Mouse (Mus musculus) neutrophil, adult 65 days (primary cell): ENCODE measurements around the gene Gm20908. TPM values are rescaled to one million over a fixed set of nuclear protein-coding genes. Genes with fewer than 3 reads are reported as not detected.

ENCODE experiments used
- total RNA-seq: library from RNA; stranded (reverse); gene quantifications from 2 replicates; pipeline ENCODE4 v1.2.4, GENCODE M21; 2023

Gm20908 gene
- not detected in 2 replicates for total RNA-seq

DNA sequence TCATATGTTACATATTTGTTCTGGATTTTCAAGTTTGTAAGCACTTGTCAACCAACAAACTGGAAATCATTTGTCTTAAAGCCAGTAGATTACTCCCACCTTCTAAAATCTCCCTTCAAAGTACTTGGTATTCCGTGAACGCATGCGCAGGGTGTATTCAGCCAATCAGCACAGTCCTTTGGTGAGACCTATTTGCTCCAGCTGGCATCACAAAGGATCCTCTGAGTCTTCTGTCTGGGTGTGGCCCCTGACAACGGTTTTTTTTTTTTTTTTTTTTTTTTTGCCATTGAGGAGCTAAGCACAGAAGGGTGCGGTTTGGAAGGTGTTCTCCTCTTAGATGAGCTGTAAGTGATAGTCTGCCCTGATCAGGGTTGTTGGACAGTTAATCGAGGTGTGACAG is at the start of gene Gm20908:
Gene Gm20908 (plus strand): TSS at position 301 of the 400 bp plus-strand sequence.

